In the genomic region with DNA sequence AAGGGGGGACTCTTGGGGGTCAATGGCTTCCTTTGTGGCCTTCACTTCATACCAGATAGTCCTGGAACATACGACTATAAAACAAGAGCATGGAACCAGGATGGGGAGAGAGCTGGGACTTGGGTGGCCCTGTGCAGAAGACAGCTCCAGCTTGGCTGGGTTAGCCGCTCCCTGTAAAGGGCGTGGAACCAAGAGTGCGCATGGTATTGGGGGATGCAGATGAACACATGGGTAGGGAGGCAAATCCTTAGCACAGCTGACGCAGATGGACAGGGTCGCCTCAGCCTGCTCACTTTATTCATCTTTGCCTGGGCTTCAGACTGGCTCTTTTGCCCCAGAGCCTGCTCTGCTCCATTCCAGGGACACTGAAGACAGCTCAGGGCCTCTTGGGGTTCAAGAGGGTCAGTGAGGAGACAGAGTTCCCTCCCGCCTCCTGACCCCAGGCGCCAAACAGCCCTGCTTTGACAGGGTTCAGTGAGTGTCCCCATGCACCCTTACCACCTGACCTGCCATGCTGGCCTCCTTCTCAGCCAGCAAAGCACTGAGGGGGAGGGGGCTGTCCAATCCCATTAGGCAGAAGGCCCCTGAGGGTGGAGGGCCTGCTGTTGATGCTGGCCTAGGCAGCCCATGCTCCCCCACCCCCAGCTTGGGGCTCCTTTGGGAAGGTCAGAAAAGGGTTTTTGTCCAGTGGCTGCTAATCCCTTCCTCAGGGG, we compare ENCODE assay signal across 17 mouse cellular contexts. TPM values are rescaled to one million over a fixed set of nuclear protein-coding genes. Genes with fewer than 3 reads are reported as not detected.
DNase-seq lines count a peak whose midpoint lies in the region; ATAC-seq and TF ChIP-seq lines count a peak whose summit lies in the region.
"Had no signal": no experiment of that assay in that cellular context is flagged by ENCODE, and none has a peak within 500 bp of the region (broad histone marks: within the 10 kb centered on the region; RNA-seq: fewer than 3 reads in every experiment).

No protein-coding gene starts in this region.

- H3K9ac ChIP-seq in forebrain, postnatal 0 days: no peak overlapping the region
- no peak overlapping the region for H3K9ac ChIP-seq in midbrain, embryonic 12.5 days (replicated peaks)
- H3K9ac ChIP-seq: embryonic facial prominence, embryonic 15.5 days; lung, embryonic 15.5 days had no signal

- peaks cover 59% of the 10 kb centered on the region for H3K4me1 ChIP-seq in forebrain, embryonic 10.5 days
- no peaks in the 10 kb centered on the region for H3K4me1 ChIP-seq in forebrain, postnatal 0 days (ENCODE audit: insufficient read depth)
- H3K4me1 ChIP-seq in E14TG2a.4 (replicated peaks; ENCODE audit: low read depth, low read length): peaks cover 38% of the 10 kb centered on the region
- peaks cover 37% of the 10 kb centered on the region for H3K4me1 ChIP-seq in midbrain, embryonic 12.5 days

- H3K4me3 ChIP-seq in forebrain, embryonic 10.5 days: peak overlapping the region; percentile 16; the same call in 1 of the 2 replicates
- H3K4me3 ChIP-seq in forebrain, postnatal 0 days (ENCODE audit: low read depth, low read length): no peak overlapping the region
- 0 out of 2 replicates have a peak overlapping the region, but pooled peaks have one; percentile 14 for H3K4me3 ChIP-seq in E14TG2a.4 (replicated peaks; ENCODE audit: low read length)
- no peak overlapping the region for H3K4me3 ChIP-seq in midbrain, embryonic 12.5 days
- H3K4me3 ChIP-seq: embryonic facial prominence, embryonic 15.5 days; limb, embryonic 10.5 days; lung, embryonic 15.5 days had no signal

- WGBS in forebrain, embryonic 10.5 days: 35% methylated on average over 8 of the region's 8 CpGs
- WGBS in forebrain, postnatal 0 days: 45% methylated on average over 8 of the region's 8 CpGs
- 29% methylated on average over 8 of the region's 8 CpGs for WGBS in midbrain, embryonic 12.5 days

- H3K9me3 ChIP-seq in forebrain, embryonic 10.5 days: no peaks in the 10 kb centered on the region
- no peaks in the 10 kb centered on the region for H3K9me3 ChIP-seq in forebrain, postnatal 0 days (ENCODE audit: low read length)
- no peaks in the 10 kb centered on the region; the same call in 1 of the 2 replicates for H3K9me3 ChIP-seq in E14TG2a.4 (ENCODE audit: low read length)
- no peaks in the 10 kb centered on the region for H3K9me3 ChIP-seq in midbrain, embryonic 12.5 days
- H3K9me3 ChIP-seq: embryonic facial prominence, embryonic 15.5 days; limb, embryonic 10.5 days; lung, embryonic 15.5 days had no signal

- no peak for TF ChIP-seq CTCF in forebrain, postnatal 0 days (IDR thresholded peaks at IDR 0.05; ENCODE audit: low read depth)
- no peak for TF ChIP-seq CTCF in E14TG2a.4 (conservative IDR thresholded peaks at IDR 0.05; ENCODE audit: low read length)

- DNase-seq in forebrain, embryonic 10.5 days (ENCODE audit: extremely low spot score, low spot score): peak; percentile 34
- DNase-seq in forebrain, postnatal 0 days: no peak
- peak; percentile 79 for DNase-seq in kidney, adult 11 months
- no peak for DNase-seq in frontal cortex, postnatal 10 days (ENCODE audit: low spot score in 2 of 2)
- no peak for DNase-seq in spleen, postnatal 14 days (ENCODE audit: low spot score in 2 of 2)
- no peak for DNase-seq in thymus, postnatal 0 days (ENCODE audit: low spot score)
- DNase-seq: gastrocnemius, postnatal 10 days; thymus, adult 2 months had no signal

- peak overlapping the region; percentile 78 for H3K27ac ChIP-seq in forebrain, embryonic 10.5 days
- H3K27ac ChIP-seq in forebrain, postnatal 0 days (ENCODE audit: low read depth, low read length): no peak overlapping the region
- peak overlapping the region; percentile 73 for H3K27ac ChIP-seq in midbrain, embryonic 12.5 days (replicated peaks)
- H3K27ac ChIP-seq: embryonic facial prominence, embryonic 15.5 days; limb, embryonic 10.5 days; lung, embryonic 15.5 days had no signal

- peaks cover 15% of the 10 kb centered on the region for H3K36me3 ChIP-seq in forebrain, embryonic 10.5 days (replicated peaks)
- peaks cover 20% of the 10 kb centered on the region for H3K36me3 ChIP-seq in forebrain, postnatal 0 days (ENCODE audit: insufficient read depth)
- H3K36me3 ChIP-seq in E14TG2a.4 (ENCODE audit: insufficient read depth, low read length): peaks cover 20% of the 10 kb centered on the region
- peaks cover 13% of the 10 kb centered on the region for H3K36me3 ChIP-seq in midbrain, embryonic 12.5 days

- no peak for ATAC-seq in forebrain, postnatal 0 days
- ATAC-seq in midbrain, embryonic 12.5 days (ENCODE audit: low FRiP score, low read depth): peak; percentile 75; the same call in 1 of the 2 replicates

- H3K27me3 ChIP-seq in forebrain, embryonic 10.5 days (ENCODE audit: poor library complexity, severe bottlenecking): peaks cover 4% of the 10 kb centered on the region; the same call in 1 of the 2 replicates
- no peaks in the 10 kb centered on the region for H3K27me3 ChIP-seq in forebrain, postnatal 0 days (ENCODE audit: insufficient read depth, low read length)
- H3K27me3 ChIP-seq in E14TG2a.4 (ENCODE audit: insufficient read depth, low read length): peaks cover 19% of the 10 kb centered on the region
- H3K27me3 ChIP-seq in midbrain, embryonic 12.5 days: 0 out of 2 replicates have a peak, but pooled peaks cover 7% of the 10 kb centered on the region
- H3K27me3 ChIP-seq: embryonic facial prominence, embryonic 15.5 days; lung, embryonic 15.5 days had no signal

- H3K4me2 ChIP-seq in forebrain, postnatal 0 days (ENCODE audit: low read depth): no peak overlapping the region
- peak overlapping the region; percentile 10; the same call in 1 of the 2 replicates for H3K4me2 ChIP-seq in midbrain, embryonic 12.5 days (replicated peaks)
- H3K4me2 ChIP-seq: embryonic facial prominence, embryonic 15.5 days; lung, embryonic 15.5 days had no signal

RNA-seq across cellular contexts. Expression of gene Cplx3, which starts 7.1 kb away (rescaled TPM):
- 1.9 and 2.9 TPM in 2 replicates for polyA plus RNA-seq in forebrain, embryonic 10.5 days (2016; fragmentation: Nextera tagmentation; extraction: Ambion mirVana)
- total RNA-seq in forebrain, postnatal 0 days (2014; rRNA removed): 0.67 and 1.8 TPM in 2 replicates
- 1.2 and 2.6 TPM in 2 replicates for polyA plus RNA-seq in forebrain, postnatal 0 days (2015; fragmentation: Nextera tagmentation; extraction: Ambion mirVana)
- 3.7 and 4.8 TPM in 2 replicates for polyA plus RNA-seq in midbrain, embryonic 12.5 days (2016; fragmentation: Nextera tagmentation; extraction: Ambion mirVana)
- polyA plus RNA-seq in thymus, postnatal 0 days (2015; fragmentation: Nextera tagmentation; extraction: Ambion mirVana): 0.18 TPM in 1 of 2 replicates, not detected in the other
- total RNA-seq: gastrocnemius, postnatal 10 days had no signal
- polyA plus RNA-seq: embryonic facial prominence, embryonic 15.5 days; heart, embryonic 16.5 days; limb, embryonic 10.5 days; lung, embryonic 15.5 days; spleen, adult 2 months had no signal

RNA-seq across cellular contexts. Expression of gene Ulk3, which starts 9.8 kb away (rescaled TPM):
- 12.8 and 14.7 TPM in 2 replicates for polyA plus RNA-seq in forebrain, embryonic 10.5 days (2016; fragmentation: Nextera tagmentation; extraction: Ambion mirVana)
- total RNA-seq in forebrain, postnatal 0 days (2014; rRNA removed): 24.6 and 31.4 TPM in 2 replicates
- 6.0 and 15.6 TPM in 2 replicates for polyA plus RNA-seq in forebrain, postnatal 0 days (2015; fragmentation: Nextera tagmentation; extraction: Ambion mirVana)
- 21.6 and 22.9 TPM in 2 replicates for polyA plus RNA-seq in midbrain, embryonic 12.5 days (2016; fragmentation: Nextera tagmentation; extraction: Ambion mirVana)
- 11.1 and 13.9 TPM in 2 replicates for polyA plus RNA-seq in thymus, postnatal 0 days (2015; fragmentation: Nextera tagmentation; extraction: Ambion mirVana)

RNA-seq across cellular contexts. Expression of gene Lman1l, which starts 21.6 kb away (rescaled TPM):
- not detected in 2 replicates for polyA plus RNA-seq in forebrain, embryonic 10.5 days (2016; fragmentation: Nextera tagmentation; extraction: Ambion mirVana)
- not detected in 2 replicates for total RNA-seq in forebrain, postnatal 0 days (2014; rRNA removed)
- not detected in 2 replicates for polyA plus RNA-seq in forebrain, postnatal 0 days (2015; fragmentation: Nextera tagmentation; extraction: Ambion mirVana)
- 0.10 TPM in 1 of 2 replicates, not detected in the other for polyA plus RNA-seq in midbrain, embryonic 12.5 days (2016; fragmentation: Nextera tagmentation; extraction: Ambion mirVana)
- 0.16 TPM in 1 of 2 replicates, not detected in the other for polyA plus RNA-seq in thymus, postnatal 0 days (2015; fragmentation: Nextera tagmentation; extraction: Ambion mirVana)
- total RNA-seq: gastrocnemius, postnatal 10 days; layer of hippocampus, adult 18-20 months had no signal
- polyA plus RNA-seq: embryonic facial prominence, embryonic 15.5 days; heart, embryonic 16.5 days; limb, embryonic 10.5 days; lung, embryonic 15.5 days; neural tube, embryonic 14.5 days had no signal

RNA-seq across cellular contexts. Expression of gene Scamp2, which starts 38.3 kb away (rescaled TPM):
- polyA plus RNA-seq in forebrain, embryonic 10.5 days (2016; fragmentation: Nextera tagmentation; extraction: Ambion mirVana): 51.1 and 52.8 TPM in 2 replicates
- total RNA-seq in forebrain, postnatal 0 days (2014; rRNA removed): 29.3 and 36.3 TPM in 2 replicates
- 37.3 and 42.8 TPM in 2 replicates for polyA plus RNA-seq in forebrain, postnatal 0 days (2015; fragmentation: Nextera tagmentation; extraction: Ambion mirVana)
- 57.6 and 62.6 TPM in 2 replicates for polyA plus RNA-seq in midbrain, embryonic 12.5 days (2016; fragmentation: Nextera tagmentation; extraction: Ambion mirVana)
- polyA plus RNA-seq in thymus, postnatal 0 days (2015; fragmentation: Nextera tagmentation; extraction: Ambion mirVana): 58.4 and 65.2 TPM in 2 replicates

RNA-seq across cellular contexts. Expression of gene Mpi, which starts 46.4 kb away (rescaled TPM):
- polyA plus RNA-seq in forebrain, embryonic 10.5 days (2016; fragmentation: Nextera tagmentation; extraction: Ambion mirVana): 63.2 and 66.9 TPM in 2 replicates
- 46.1 and 47.8 TPM in 2 replicates for total RNA-seq in forebrain, postnatal 0 days (2014; rRNA removed)
- 37.9 and 49.3 TPM in 2 replicates for polyA plus RNA-seq in forebrain, postnatal 0 days (2015; fragmentation: Nextera tagmentation; extraction: Ambion mirVana)
- polyA plus RNA-seq in midbrain, embryonic 12.5 days (2016; fragmentation: Nextera tagmentation; extraction: Ambion mirVana): 65.7 and 67.3 TPM in 2 replicates
- 20.9 and 21.6 TPM in 2 replicates for polyA plus RNA-seq in thymus, postnatal 0 days (2015; fragmentation: Nextera tagmentation; extraction: Ambion mirVana)

Comparison
In these comparisons a context has a peak if more than half of its experiments do, and no peak if none do; other contexts are left out.
1. DNase-seq: peak in forebrain, embryonic 10.5 days (single experiment) and kidney, adult 11 months (single experiment); none in forebrain, postnatal 0 days (single experiment), frontal cortex, postnatal 10 days (0 of 2), spleen, postnatal 14 days (0 of 2) and thymus, postnatal 0 days (single experiment).
2. H3K4me3 ChIP-seq: peak in forebrain, embryonic 10.5 days (single experiment) and E14TG2a.4 (single experiment); none in forebrain, postnatal 0 days (single experiment) and midbrain, embryonic 12.5 days (single experiment).